Mouse (Mus musculus) testis, adult 2 months (tissue): ENCODE measurements at regions not wholly inside any gene's neighbourhood (a gene's known extent, or its start where the extent isn't known, plus 50 kb on each side); places are given as distances from the start of the nearest gene placed in this dataset.

Source experiments
- CTCF ChIP-seq: fragments of 200-500 bp; IDR thresholded peaks from 2 replicates; pipeline ENCODE4 v1.5.1; 2012; ENCODE audit warnings: low read depth, mild to moderate bottlenecking, inconsistent platforms, low read length, moderate library complexity; ENCODE audit not compliant: control insufficient read depth, insufficient read depth, insufficient replicate concordance
- POLR2A ChIP-seq: fragments of 200-500 bp; IDR thresholded peaks from 2 replicates; pipeline ENCODE4 v1.6.1; 2012; ENCODE audit warnings: low read depth, mild to moderate bottlenecking, inconsistent platforms, low read length, moderate library complexity; ENCODE audit not compliant: control insufficient read depth

GRCm38 (mm10) chr4:12263197-12263596 is 91.4 kb upstream of the Fam92a start:
- TF ChIP-seq CTCF (no peak), POLR2A (no peak)
